Mouse (Mus musculus): ENCODE data around the gene 1300017J02Rik.

GRCm38 (mm10) chr9:103304927-103305326 lies at the start of gene 1300017J02Rik, which contains the start of gene Topbp1:
- TF ChIP-seq CTCF (IDR thresholded peaks at IDR 0.05; ENCODE audit: borderline replicate concordance, control insufficient read depth, extremely low read depth, insufficient read depth, low read length, poor library complexity) (peak; percentile 61; the same call in 1 of the 2 replicates), POLR2A (IDR thresholded peaks at IDR 0.05; ENCODE audit: control insufficient read depth, extremely low read depth, insufficient read depth, low read length, poor library complexity) (peak; percentile 96)
